Mouse (Mus musculus) kidney, embryonic 16.5 days (tissue): Measurements from ENCODE around the gene Itga5. TPM values are rescaled to one million over a fixed set of nuclear protein-coding genes. Genes with fewer than 3 reads are reported as not detected.

Source experiments
- ATAC-seq: fragments of 200-750 bp; cut with Nextera tagmentation; 2 replicates; pipeline ENCODE4 v1.8.0; 2017; ENCODE audit warnings: moderate TSS enrichment; ENCODE audit not compliant: low FRiP score, low TSS enrichment
- H3K27ac ChIP-seq: fragments of 300-500 bp; sonication (generic); 2 replicates; pipeline ENCODE4 v1.5.1; 2014; ENCODE audit warnings: low read length
- H3K27me3 ChIP-seq: fragments of 300-500 bp; sonication (generic); 2 replicates; pipeline ENCODE4 v1.6.1; 2014; ENCODE audit warnings: low read length, control low read depth, mixed read lengths; ENCODE audit not compliant: insufficient read depth
- H3K36me3 ChIP-seq: fragments of 300-500 bp; sonication (generic); 2 replicates; pipeline ENCODE4 v1.6.1; 2014; ENCODE audit warnings: low read length, control low read depth, mixed read lengths; ENCODE audit not compliant: insufficient read depth
- H3K4me1 ChIP-seq: fragments of 300-500 bp; sonication (generic); 2 replicates; pipeline ENCODE4 v1.6.1; 2014; ENCODE audit warnings: low read length, control low read depth, mixed read lengths; ENCODE audit not compliant: insufficient read depth
- H3K4me2 ChIP-seq: fragments of 300-500 bp; sonication (generic); replicated peaks from 2 replicates; pipeline ENCODE4 v1.6.1; 2014; ENCODE audit warnings: low read depth, low read length
- H3K4me3 ChIP-seq: fragments of 300-500 bp; sonication (generic); 2 replicates; pipeline ENCODE4 v1.5.1; 2014; ENCODE audit warnings: mild to moderate bottlenecking, low read length
- H3K9ac ChIP-seq: fragments of 300-500 bp; sonication (generic); replicated peaks from 2 replicates; pipeline ENCODE4 v1.6.1; 2014; ENCODE audit warnings: low read length
- H3K9me3 ChIP-seq: fragments of 300-500 bp; sonication (generic); 2 replicates; pipeline ENCODE4 v1.6.1; 2016; ENCODE audit warnings: low read length, control low read depth
- WGBS: fragments of 180-500 bp; shearing (Covaris S2); extraction: QIAGEN DNeasy Blood & Tissue Kit; methylation state at CpG from one replicate; pipeline ENCODE4 v1.1.7; 2014; 5-methylcytosine and 5-hydroxymethylcytosine counted together
- polyA plus RNA-seq: library from polyadenylated mRNA; unstranded; fragments of >200 nt; fragmentation: Nextera tagmentation; extraction: Ambion mirVana; gene quantifications from 2 replicates; pipeline ENCODE4 v1.2.1, GENCODE M21; 2015

The Itga5 gene
- polyA plus RNA-seq, 1 experiment from 2014 or later = 44.3 TPM

DNA sequence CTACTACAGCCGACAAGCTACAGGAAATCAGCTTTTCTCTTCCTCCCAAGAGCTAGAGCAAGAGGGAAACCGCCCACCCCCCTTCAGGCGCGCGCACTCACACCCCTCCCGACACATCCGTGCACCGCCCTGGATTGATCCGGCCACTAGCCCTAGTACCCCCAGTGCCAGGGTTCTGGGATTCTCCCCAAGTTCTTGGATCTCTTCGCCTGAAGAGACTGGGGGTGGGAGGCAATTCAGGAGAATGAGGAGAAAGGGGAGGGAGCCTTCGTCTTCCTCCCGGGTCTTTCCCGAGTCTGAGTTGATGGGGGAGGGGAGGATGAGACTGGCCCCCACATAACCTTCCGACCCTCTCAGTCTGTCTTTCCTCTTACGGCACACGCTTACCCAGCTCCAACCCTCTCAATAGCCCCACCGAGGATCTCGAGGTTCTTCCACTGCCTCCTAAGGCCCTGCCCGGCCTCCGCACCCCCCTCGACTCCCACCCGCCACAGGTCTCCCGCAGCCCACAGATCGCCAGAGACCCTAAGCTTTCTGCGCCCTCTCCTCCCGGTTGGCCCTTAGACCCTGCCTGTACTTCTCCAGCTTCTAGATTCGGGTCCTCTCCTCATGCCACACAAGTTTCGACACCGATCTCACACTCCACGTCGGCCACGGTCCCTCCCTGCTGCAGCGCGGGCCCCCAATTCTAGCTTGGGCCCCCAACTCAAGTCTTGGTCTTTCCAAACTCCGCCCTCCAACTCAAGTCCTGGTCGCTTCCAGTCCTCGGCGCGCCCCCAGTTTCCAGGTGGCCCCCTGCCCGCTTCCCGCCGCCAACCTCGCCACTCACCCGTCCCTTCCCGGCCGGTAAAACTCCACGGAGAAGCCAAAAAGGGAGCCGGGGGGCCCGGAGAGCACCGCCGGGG, 840 bp downstream of the Itga5 start:
- Histone ChIP-seq H3K27me3 (no peaks in the 10 kb centered on the region), H3K27ac (peak overlapping the region; percentile 79), H3K4me3 (peak overlapping the region; percentile 88), H3K9me3 (no peaks in the 10 kb centered on the region), H3K4me1 (peaks cover 28% of the 10 kb centered on the region), H3K4me2 (peak overlapping the region; percentile 87), H3K9ac (peak overlapping the region; percentile 93), H3K36me3 (no peaks in the 10 kb centered on the region)
- peak; percentile 60 for ATAC-seq
- 2% methylated on average over 50 of the region's 51 CpGs for WGBS

DNA sequence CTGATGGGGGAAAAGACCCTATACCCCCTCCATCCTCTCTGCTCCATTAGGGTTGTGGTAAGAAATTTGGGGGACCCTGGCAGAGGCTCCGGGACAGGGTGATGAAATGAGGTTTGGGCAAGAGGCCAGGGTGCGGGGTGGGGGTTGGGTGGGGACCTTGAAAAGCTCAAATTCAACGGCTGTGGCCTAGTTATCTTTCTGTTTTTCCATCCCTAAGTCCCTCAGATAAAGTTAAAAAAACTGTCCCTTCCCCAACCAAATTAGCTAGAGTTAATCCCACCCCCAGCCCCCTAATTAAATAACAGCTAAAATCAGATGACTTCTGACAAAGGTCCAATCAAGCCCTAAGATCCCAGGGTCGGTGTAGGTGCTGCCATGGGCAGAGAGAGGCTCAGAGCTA, 1.8 kb downstream of the Itga5 start:
- H3K27ac ChIP-seq = no peak overlapping the region
- no peaks in the 10 kb centered on the region for H3K27me3 ChIP-seq
- peak overlapping the region; percentile 88 for H3K4me3 ChIP-seq
- peaks cover 27% of the 10 kb centered on the region for H3K4me1 ChIP-seq
- 53% methylated on average over 4 of the region's 4 CpGs for WGBS
- no peak for ATAC-seq
- H3K36me3 ChIP-seq = no peaks in the 10 kb centered on the region
- no peaks in the 10 kb centered on the region for H3K9me3 ChIP-seq
- H3K4me2 ChIP-seq = peak overlapping the region; percentile 87
- H3K9ac ChIP-seq = peak overlapping the region; percentile 93

DNA sequence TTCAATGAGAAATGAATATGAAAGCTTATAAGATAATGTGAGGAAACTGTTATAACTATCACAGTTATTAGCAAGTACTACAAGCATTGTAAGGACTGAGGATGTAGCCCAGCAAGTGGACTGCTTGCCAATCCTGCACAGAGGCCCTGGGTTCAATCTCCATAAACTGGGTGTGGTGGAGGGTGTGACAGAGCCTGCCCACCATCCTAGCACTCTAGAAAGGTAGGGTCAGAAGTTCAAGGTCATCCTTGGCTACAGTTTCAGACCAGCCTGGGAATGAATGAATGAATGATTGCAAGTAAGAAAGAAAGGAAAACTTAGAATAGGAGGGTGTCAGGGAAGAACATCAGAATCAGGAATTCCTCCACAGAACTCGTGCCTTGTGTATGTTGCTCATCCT, 2.8 kb downstream of the Itga5 start:
- no peaks in the 10 kb centered on the region for H3K27me3 ChIP-seq
- no peaks in the 10 kb centered on the region for H3K9me3 ChIP-seq
- peaks cover 35% of the 10 kb centered on the region for H3K4me1 ChIP-seq
- no peak for ATAC-seq
- WGBS = 67% methylated on average over 1 of the region's 1 CpGs
- H3K9ac ChIP-seq = no peak overlapping the region
- H3K4me2 ChIP-seq = no peak overlapping the region
- H3K36me3 ChIP-seq = no peaks in the 10 kb centered on the region
- no peak overlapping the region for H3K27ac ChIP-seq
- no peak overlapping the region for H3K4me3 ChIP-seq

DNA sequence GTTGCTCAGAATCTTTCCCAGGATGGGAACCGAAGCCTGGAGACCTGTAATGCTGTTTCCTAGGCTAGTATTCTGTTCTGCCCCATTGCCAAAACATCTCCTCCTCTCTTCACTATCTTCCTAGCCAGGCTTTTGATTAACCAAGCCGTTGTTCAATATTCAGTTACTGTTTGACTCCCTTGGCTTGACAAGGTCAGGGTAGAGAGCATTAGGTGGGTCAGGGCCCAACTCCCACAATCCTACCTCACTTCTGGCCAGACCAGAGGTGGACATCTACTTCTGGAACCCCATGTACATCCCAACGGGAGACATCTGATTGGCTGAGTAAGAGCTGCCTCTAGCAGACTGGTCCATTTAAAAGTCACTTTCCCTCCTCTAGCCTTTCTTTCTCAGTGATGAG, 3.6 kb downstream of the Itga5 start:
- no peak overlapping the region for H3K27ac ChIP-seq
- H3K9me3 ChIP-seq = no peaks in the 10 kb centered on the region
- 78% methylated on average over 3 of the region's 3 CpGs for WGBS
- H3K27me3 ChIP-seq = no peaks in the 10 kb centered on the region
- no peak overlapping the region for H3K9ac ChIP-seq
- peaks cover 39% of the 10 kb centered on the region for H3K4me1 ChIP-seq
- no peak overlapping the region for H3K4me2 ChIP-seq
- no peak overlapping the region for H3K4me3 ChIP-seq
- no peaks in the 10 kb centered on the region for H3K36me3 ChIP-seq
- ATAC-seq = no peak

DNA sequence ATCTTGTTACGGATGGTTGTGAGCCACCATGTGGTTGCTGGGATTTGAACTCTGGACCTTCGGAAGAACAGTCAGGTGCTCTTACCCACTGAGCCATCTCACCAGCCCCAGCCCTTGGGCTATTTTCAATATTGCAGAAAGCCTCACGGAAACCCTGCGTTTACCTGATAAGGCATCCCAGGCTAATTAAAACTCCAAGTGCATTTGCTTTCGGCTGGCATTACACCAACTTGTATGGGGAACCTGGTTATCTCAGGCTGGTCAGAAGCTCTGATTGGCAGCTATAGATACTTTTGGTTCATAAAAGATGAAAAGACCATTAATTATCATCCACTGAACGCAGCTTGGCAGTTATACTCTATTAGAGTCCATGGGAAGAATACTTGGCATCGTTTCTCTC, 4.2 kb downstream of the Itga5 start:
- 85% methylated on average over 6 of the region's 7 CpGs for WGBS

DNA sequence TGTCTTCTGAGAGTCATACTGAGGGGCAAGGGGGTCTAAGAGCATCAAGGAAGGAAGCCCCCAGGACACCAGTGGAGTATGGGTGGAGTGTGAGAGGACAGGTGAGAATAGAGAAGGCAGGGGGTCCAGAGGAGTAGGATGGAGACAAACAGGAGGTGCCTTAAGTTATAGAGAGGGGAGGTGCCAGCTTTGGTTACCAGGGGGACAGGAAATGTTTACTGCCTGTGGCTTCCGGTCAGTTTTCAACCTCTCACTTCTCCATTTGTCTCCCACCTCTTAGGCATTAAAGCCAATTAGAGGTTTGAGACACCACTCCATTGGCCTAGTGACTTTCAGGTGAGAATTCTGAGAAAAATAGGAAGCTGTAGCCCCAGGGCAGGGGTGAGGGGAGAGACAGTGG, 5.3 kb downstream of the Itga5 start:
- Histone ChIP-seq H3K4me3 (no peak overlapping the region), H3K36me3 (peaks cover under 1% of the 10 kb centered on the region), H3K27ac (no peak overlapping the region), H3K4me2 (no peak overlapping the region), H3K4me1 (peaks cover 33% of the 10 kb centered on the region), H3K9ac (no peak overlapping the region), H3K27me3 (no peaks in the 10 kb centered on the region), H3K9me3 (no peaks in the 10 kb centered on the region)
- 37% methylated on average over 1 of the region's 1 CpGs for WGBS
- no peak for ATAC-seq

More for the DNA sequence above, 4.2 kb downstream of the Itga5 start:
- Histone ChIP-seq H3K27ac (no peak overlapping the region), H3K9ac (no peak overlapping the region), H3K4me1 (peaks cover 39% of the 10 kb centered on the region), H3K4me3 (no peak overlapping the region), H3K9me3 (no peaks in the 10 kb centered on the region), H3K4me2 (no peak overlapping the region), H3K27me3 (no peaks in the 10 kb centered on the region), H3K36me3 (no peaks in the 10 kb centered on the region; the same call in 1 of the 2 replicates)
- ATAC-seq = no peak

DNA sequence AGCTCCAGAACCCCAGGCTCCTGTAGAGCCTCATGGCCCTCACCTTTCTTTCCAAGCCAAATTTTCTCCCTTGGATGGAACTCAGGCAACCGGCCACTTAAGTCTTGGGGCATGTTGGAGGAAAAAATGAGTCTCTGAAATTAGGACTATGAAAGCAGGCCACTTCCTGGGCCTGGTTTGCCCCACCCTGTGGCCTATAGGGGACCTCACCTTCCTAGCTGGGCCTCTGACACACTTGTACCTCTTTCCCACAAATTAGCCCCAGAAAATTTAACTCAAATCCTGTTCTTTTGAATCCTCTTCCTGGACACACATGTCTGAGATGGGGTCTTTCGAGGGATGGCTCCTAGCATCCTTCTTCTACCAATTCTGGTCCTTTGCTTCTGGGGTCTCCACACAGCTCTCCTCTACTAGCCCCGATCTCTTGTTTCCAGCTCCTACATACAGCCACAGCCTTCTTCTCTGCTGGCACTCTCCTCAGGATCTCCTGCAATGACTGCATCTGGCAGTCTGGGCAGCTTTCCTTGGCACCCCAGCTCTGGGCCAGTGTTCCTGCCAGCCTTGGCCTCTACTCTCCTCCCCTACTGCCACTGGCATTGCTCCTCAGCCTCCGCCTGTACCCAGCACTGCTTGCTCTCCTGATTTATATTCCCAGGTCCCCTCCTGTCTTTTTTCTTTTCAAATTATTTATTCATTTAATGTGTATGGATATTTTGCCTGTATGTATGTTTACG, 6.5 kb downstream of the Itga5 start:
- Histone ChIP-seq H3K4me3 (no peak overlapping the region), H3K4me1 (peaks cover 30% of the 10 kb centered on the region), H3K36me3 (peaks cover 7% of the 10 kb centered on the region), H3K9ac (no peak overlapping the region), H3K27me3 (no peaks in the 10 kb centered on the region), H3K9me3 (no peaks in the 10 kb centered on the region), H3K4me2 (no peak overlapping the region), H3K27ac (no peak overlapping the region)
- 90% methylated on average over 5 of the region's 5 CpGs for WGBS
- ATAC-seq = no peak

DNA sequence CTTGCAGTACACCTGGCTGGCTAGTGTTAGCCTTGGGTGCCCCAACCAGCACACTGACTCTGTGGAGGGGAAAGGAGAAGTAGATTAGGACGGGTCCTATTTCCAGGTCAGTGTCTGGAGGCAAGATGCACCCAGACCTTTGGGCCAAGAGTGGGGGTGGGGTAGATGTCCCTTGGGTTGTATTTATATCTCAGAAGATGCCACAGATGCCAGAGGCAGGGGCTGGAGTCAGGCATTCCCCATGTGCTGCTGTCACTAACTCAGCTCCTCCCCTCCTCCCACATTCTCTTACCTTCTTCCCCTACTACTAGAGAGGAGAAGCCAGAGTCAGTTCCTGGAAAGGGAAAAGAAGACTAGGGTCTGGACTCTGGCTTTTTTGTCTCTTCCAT, 7.4 kb downstream of the Itga5 start:
- peaks cover 10% of the 10 kb centered on the region for H3K36me3 ChIP-seq
- H3K4me2 ChIP-seq = no peak overlapping the region
- H3K9ac ChIP-seq = 0 out of 2 replicates have a peak overlapping the region, but pooled peaks have one; percentile 12
- peak; percentile 19; the same call in 1 of the 2 replicates for ATAC-seq
- no peaks in the 10 kb centered on the region for H3K27me3 ChIP-seq
- H3K9me3 ChIP-seq = no peaks in the 10 kb centered on the region
- peaks cover 24% of the 10 kb centered on the region for H3K4me1 ChIP-seq
- 60% methylated on average over 1 of the region's 1 CpGs for WGBS
- no peak overlapping the region for H3K4me3 ChIP-seq
- peak overlapping the region; percentile 44 for H3K27ac ChIP-seq

DNA sequence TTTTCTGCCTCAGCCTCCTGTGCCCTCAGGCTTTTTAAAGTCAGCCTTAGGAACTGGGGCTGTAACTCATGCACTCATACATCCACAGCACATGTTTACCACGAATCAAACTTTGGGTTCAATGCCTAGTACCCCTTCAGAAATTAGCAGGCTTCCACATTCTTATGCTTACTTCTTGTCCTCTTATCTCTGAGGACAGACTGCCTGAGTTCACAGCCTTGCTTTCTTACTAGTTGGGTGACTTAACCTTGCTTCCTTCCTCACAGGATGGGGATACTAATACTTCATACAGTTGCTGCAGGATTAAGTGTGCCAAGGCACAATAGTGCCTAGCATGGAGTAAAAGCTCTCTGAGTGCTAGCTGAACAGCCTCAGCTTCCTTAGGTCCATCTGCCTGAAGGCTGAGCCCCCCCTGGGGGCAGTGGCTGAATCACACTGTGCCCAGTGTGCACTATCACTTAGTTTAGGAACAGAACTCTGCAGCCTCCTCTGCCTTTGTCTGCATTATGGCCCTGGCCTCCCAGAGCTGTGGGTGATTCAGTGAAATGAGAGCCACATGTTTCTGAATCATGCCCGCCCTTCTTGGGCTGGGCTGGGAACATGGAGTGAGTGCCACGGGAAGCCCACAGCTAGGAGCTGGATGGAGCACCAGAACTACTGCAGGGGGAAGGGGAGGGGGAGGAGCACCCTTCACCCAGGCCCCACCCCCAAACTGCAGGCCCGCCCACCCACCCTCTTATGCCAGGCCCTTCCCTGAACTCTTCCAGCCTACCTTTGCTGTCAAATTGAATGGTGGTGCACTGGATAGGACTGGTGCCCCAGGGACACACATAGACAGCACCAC, 8.1 kb downstream of the Itga5 start:
- no peak overlapping the region for H3K4me3 ChIP-seq
- peaks cover 24% of the 10 kb centered on the region for H3K4me1 ChIP-seq
- peak overlapping the region; percentile 44; the same call in 1 of the 2 replicates for H3K27ac ChIP-seq
- H3K4me2 ChIP-seq = no peak overlapping the region
- 45% methylated on average over 4 of the region's 4 CpGs for WGBS
- no peaks in the 10 kb centered on the region for H3K9me3 ChIP-seq
- H3K36me3 ChIP-seq = peaks cover 16% of the 10 kb centered on the region
- H3K27me3 ChIP-seq = no peaks in the 10 kb centered on the region
- no peak overlapping the region for H3K9ac ChIP-seq
- peak; percentile 52 for ATAC-seq
